Mouse (Mus musculus) lung, postnatal 0 days (tissue): ENCODE data around the gene Parp14. TPM values are rescaled to one million over a fixed set of nuclear protein-coding genes. Genes with fewer than 3 reads are reported as not detected.

ENCODE experiments used
- ATAC-seq: fragments of 200-750 bp; cut with Nextera tagmentation; 2 replicates; pipeline ENCODE4 v1.8.0; 2017; ENCODE audit warnings: moderate library complexity
- DNase-seq: peaks from one replicate; pipeline ENCODE4 v3.0.0-alpha.2; 2016; ENCODE audit warnings: low spot score
- H3K27ac ChIP-seq: fragments of 300-500 bp; sonication (generic); 2 replicates; pipeline ENCODE4 v1.5.1; 2014; ENCODE audit warnings: antibody characterized with exemption, mild to moderate bottlenecking, low read length, mixed read lengths
- H3K27me3 ChIP-seq: fragments of 300-500 bp; sonication (generic); replicated peaks from 2 replicates; pipeline ENCODE4 v1.6.1; 2014; ENCODE audit warnings: low read length, mixed read lengths; ENCODE audit not compliant: insufficient read depth
- H3K36me3 ChIP-seq: fragments of 300-500 bp; sonication (generic); 2 replicates; pipeline ENCODE4 v1.6.1; 2014; ENCODE audit warnings: low read length, mixed read lengths; ENCODE audit not compliant: insufficient read depth
- H3K4me1 ChIP-seq: fragments of 300-500 bp; sonication (generic); 2 replicates; pipeline ENCODE4 v1.6.1; 2014; ENCODE audit warnings: antibody characterized with exemption, low read depth, low read length, mixed read lengths; ENCODE audit not compliant: insufficient read depth
- H3K4me2 ChIP-seq: fragments of 300-500 bp; sonication (generic); replicated peaks from 2 replicates; pipeline ENCODE4 v1.6.1; 2014; ENCODE audit warnings: low read depth, mild to moderate bottlenecking, low read length, moderate library complexity, mixed read lengths
- H3K4me3 ChIP-seq: fragments of 300-500 bp; sonication (generic); 2 replicates; pipeline ENCODE4 v1.5.1; 2014; ENCODE audit warnings: low read depth, low read length
- H3K9ac ChIP-seq: fragments of 300-500 bp; sonication (generic); replicated peaks from 2 replicates; pipeline ENCODE4 v1.6.1; 2014; ENCODE audit warnings: low read depth, mild to moderate bottlenecking
- H3K9me3 ChIP-seq: fragments of 300-500 bp; sonication (generic); 2 replicates; pipeline ENCODE4 v1.6.1; 2016; ENCODE audit warnings: low read length, mixed read lengths
- CTCF ChIP-seq: IDR thresholded peaks from 2 replicates; pipeline ENCODE4 v1.5.1; 2016; ENCODE audit warnings: antibody characterized with exemption, mild to moderate bottlenecking
- EP300 ChIP-seq: IDR thresholded peaks from 2 replicates; pipeline ENCODE4 v1.6.1; 2016; ENCODE audit warnings: antibody characterized with exemption, mild to moderate bottlenecking, control low read depth
- WGBS: fragments of 180-500 bp; shearing (Covaris S2); extraction: QIAGEN DNeasy Blood & Tissue Kit; methylation state at CpG from one replicate; pipeline ENCODE4 v1.1.7; 2014; 5-methylcytosine and 5-hydroxymethylcytosine counted together
- polyA plus RNA-seq: library from polyadenylated mRNA; unstranded; fragments of >200 nt; fragmentation: Nextera tagmentation; extraction: Ambion mirVana; gene quantifications from 2 replicates; pipeline ENCODE4 v1.2.1, GENCODE M21; 2015

The Parp14 gene
- polyA plus RNA-seq, 1 experiment from 2014 or later = 2.9 TPM

DNA sequence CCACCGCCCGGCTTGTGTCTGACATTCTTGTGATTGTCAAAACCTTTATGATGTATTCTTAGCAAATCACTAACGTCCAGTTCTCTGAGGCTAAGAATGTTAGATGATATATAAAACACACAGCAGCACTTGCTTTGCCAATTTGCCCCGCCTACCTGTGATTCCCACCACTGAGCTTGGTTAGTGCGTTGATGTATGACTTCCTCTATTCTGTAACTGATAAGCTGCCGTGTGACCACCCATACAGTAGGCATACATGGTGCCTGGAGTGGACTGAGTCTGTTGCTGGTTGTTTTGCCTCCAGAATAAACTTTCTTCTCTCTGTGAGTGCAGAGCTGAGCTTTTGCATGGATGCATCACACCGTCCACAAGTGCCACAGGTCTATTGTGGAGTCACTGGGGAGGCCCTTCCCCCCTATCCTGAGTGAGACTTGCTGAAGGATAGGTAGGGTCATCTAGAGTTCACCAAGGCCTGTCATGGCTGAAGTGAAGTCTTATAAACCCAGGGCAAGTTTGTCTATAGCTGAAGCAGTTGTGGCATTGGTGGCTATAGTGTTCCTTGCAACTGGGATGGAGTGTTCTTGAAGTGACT is 87.1 kb downstream of the Parp14 start:
- Histone ChIP-seq H3K4me2 (no peak overlapping the region), H3K9ac (no peak overlapping the region), H3K9me3 (no peaks in the 10 kb centered on the region), H3K27ac (no peak overlapping the region), H3K36me3 (no peaks in the 10 kb centered on the region), H3K27me3 (no peaks in the 10 kb centered on the region), H3K4me1 (no peaks in the 10 kb centered on the region), H3K4me3 (no peak overlapping the region)
- DNase-seq (no peak), ATAC-seq (no peak)
- 45% methylated on average over 7 of the region's 7 CpGs for WGBS
- TF ChIP-seq EP300 (no peak), CTCF (no peak)

DNA sequence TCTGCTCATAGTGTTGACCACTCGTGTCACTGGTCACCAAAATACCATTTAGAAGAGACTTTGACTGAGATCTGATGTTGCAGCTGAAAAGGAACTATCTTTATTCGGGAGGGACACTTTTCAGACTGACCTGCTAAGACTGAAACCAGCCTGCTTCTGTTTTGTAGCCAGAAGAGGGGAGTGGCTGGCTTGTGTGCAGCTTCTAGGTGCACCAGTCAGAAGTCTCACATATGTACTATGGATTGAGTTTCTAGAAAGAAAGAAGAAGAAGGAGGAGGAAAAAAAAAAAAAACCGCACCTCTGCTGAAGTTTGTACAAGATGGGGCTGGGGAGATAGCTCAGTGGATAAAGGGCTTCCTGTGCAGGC is 88.2 kb downstream of the Parp14 start:
- no peaks in the 10 kb centered on the region for H3K27me3 ChIP-seq
- H3K9me3 ChIP-seq = no peaks in the 10 kb centered on the region
- no peaks in the 10 kb centered on the region for H3K36me3 ChIP-seq
- H3K4me3 ChIP-seq = no peak overlapping the region
- no peak overlapping the region for H3K4me2 ChIP-seq
- TF ChIP-seq CTCF (no peak), EP300 (no peak)
- H3K4me1 ChIP-seq = no peaks in the 10 kb centered on the region
- H3K27ac ChIP-seq = no peak overlapping the region
- WGBS = 85% methylated on average over 3 of the region's 3 CpGs
- no peak for ATAC-seq
- no peak for DNase-seq
- H3K9ac ChIP-seq = no peak overlapping the region

Other genes starting within 250 kb of the Parp14 start
- 18.0 and 18.6 TPM in 2 replicates for gene Dirc2, start 102.2 kb downstream of the Parp14 start, polyA plus RNA-seq
- gene Hspbap1, start 101.2 kb downstream of the Parp14 start, polyA plus RNA-seq = 9.3 and 9.9 TPM in 2 replicates
- 14.2 and 14.6 TPM in 2 replicates for gene Parp9, start 66.9 kb upstream of the Parp14 start, polyA plus RNA-seq
- 6.2 and 6.4 TPM in 2 replicates for gene Dtx3l, start 67.6 kb upstream of the Parp14 start, polyA plus RNA-seq
- gene Kpna1, start 107.2 kb upstream of the Parp14 start, polyA plus RNA-seq = 16.7 and 19.0 TPM in 2 replicates
- gene Wdr5b, start 169.6 kb upstream of the Parp14 start, polyA plus RNA-seq = 5.4 and 5.8 TPM in 2 replicates
- gene Fam162a, start 200.1 kb upstream of the Parp14 start, polyA plus RNA-seq = 213 and 234 TPM in 2 replicates
- 33.8 and 36.4 TPM in 2 replicates for gene Ccdc58, start 200.1 kb upstream of the Parp14 start, polyA plus RNA-seq